Mouse (Mus musculus): ENCODE data around the gene Tenm2. TPM values are rescaled to one million over a fixed set of nuclear protein-coding genes. Genes with fewer than 3 reads are reported as not detected.

Gene Tenm2
- polyA plus RNA-seq, 1 experiment = not detected

- H3K4me3 ChIP-seq (ENCODE audit: insufficient read depth, low read length) = no peak overlapping the region
- no peaks in the 10 kb centered on the region for H3K4me1 ChIP-seq (ENCODE audit: control insufficient read depth, insufficient read depth, low read length)
- TF ChIP-seq CTCF (IDR thresholded peaks at IDR 0.05; ENCODE audit: low read depth, low read length) = no peak
- no peak for TF ChIP-seq POLR2A (IDR thresholded peaks at IDR 0.05; ENCODE audit: borderline replicate concordance, low read depth, low read length)
- H3K27ac ChIP-seq (ENCODE audit: insufficient read depth, low read depth, low read length) = no peak overlapping the region
Observed at GRCm38 (mm10) chr11:36053457-36053856, 1182.3 kb downstream of the Tenm2 start.

GRCm38 (mm10) chr11:36052598-36052997 is 1183.2 kb downstream of the Tenm2 start:
- no peak overlapping the region for H3K27ac ChIP-seq (ENCODE audit: insufficient read depth, low read depth, low read length)
- no peak for TF ChIP-seq POLR2A (IDR thresholded peaks at IDR 0.05; ENCODE audit: borderline replicate concordance, low read depth, low read length)
- no peak for TF ChIP-seq CTCF (IDR thresholded peaks at IDR 0.05; ENCODE audit: low read depth, low read length)
- no peak overlapping the region for H3K4me3 ChIP-seq (ENCODE audit: insufficient read depth, low read length)
- no peaks in the 10 kb centered on the region for H3K4me1 ChIP-seq (ENCODE audit: control insufficient read depth, insufficient read depth, low read length)

DNA sequence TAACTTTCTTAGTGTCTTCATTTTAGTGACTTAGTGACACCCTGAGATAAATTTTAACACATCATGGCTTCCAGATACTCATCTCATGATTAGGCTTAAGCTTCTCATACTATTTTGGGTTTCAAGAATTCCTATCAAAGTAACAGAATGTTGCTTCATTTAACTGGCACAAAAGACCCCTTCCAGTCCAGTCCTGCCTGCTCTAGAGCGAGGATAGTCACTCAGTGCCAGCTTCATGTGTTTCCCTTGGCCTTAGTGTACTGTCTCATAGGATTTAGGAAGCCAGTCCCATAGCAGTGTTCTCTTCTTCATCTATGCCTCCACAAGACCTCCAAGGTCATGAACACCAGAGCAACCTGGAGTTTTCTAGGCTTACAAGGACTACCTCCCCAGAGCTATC is 1183.7 kb downstream of the Tenm2 start:
- no peak for TF ChIP-seq CTCF (IDR thresholded peaks at IDR 0.05; ENCODE audit: low read depth, low read length)
- TF ChIP-seq POLR2A (IDR thresholded peaks at IDR 0.05; ENCODE audit: borderline replicate concordance, low read depth, low read length) = no peak
- no peaks in the 10 kb centered on the region for H3K4me1 ChIP-seq (ENCODE audit: control insufficient read depth, insufficient read depth, low read length)

GRCm38 (mm10) chr11:36049547-36049946 is 1186.2 kb downstream of the Tenm2 start:
- Histone ChIP-seq H3K4me1 (ENCODE audit: control insufficient read depth, insufficient read depth, low read length) (no peaks in the 10 kb centered on the region), H3K4me3 (ENCODE audit: insufficient read depth, low read length) (no peak overlapping the region), H3K27ac (ENCODE audit: insufficient read depth, low read depth, low read length) (no peak overlapping the region)
- TF ChIP-seq CTCF (IDR thresholded peaks at IDR 0.05; ENCODE audit: low read depth, low read length) (no peak), POLR2A (IDR thresholded peaks at IDR 0.05; ENCODE audit: borderline replicate concordance, low read depth, low read length) (no peak)

More for the DNA sequence above, 1183.7 kb downstream of the Tenm2 start:
- no peak overlapping the region for H3K4me3 ChIP-seq (ENCODE audit: insufficient read depth, low read length)
- no peak overlapping the region for H3K27ac ChIP-seq (ENCODE audit: insufficient read depth, low read depth, low read length)

GRCm38 (mm10) chr11:36045681-36046276 is 1190.0 kb downstream of the Tenm2 start:
- peak overlapping the region; percentile 43 for H3K4me3 ChIP-seq (ENCODE audit: insufficient read depth, low read length)
- TF ChIP-seq CTCF (IDR thresholded peaks at IDR 0.05; ENCODE audit: low read depth, low read length) (peak; percentile 85), POLR2A (IDR thresholded peaks at IDR 0.05; ENCODE audit: borderline replicate concordance, low read depth, low read length) (no peak)
- H3K27ac ChIP-seq (ENCODE audit: insufficient read depth, low read depth, low read length) = no peak overlapping the region
- no peaks in the 10 kb centered on the region for H3K4me1 ChIP-seq (ENCODE audit: control insufficient read depth, insufficient read depth, low read length)

- H3K4me3 ChIP-seq (ENCODE audit: insufficient read depth, low read length) = no peak overlapping the region
- no peak overlapping the region for H3K27ac ChIP-seq (ENCODE audit: insufficient read depth, low read depth, low read length)
- TF ChIP-seq POLR2A (IDR thresholded peaks at IDR 0.05; ENCODE audit: borderline replicate concordance, low read depth, low read length) = no peak
- TF ChIP-seq CTCF (IDR thresholded peaks at IDR 0.05; ENCODE audit: low read depth, low read length) = no peak
- H3K4me1 ChIP-seq (ENCODE audit: control insufficient read depth, insufficient read depth, low read length) = no peaks in the 10 kb centered on the region
Observed at GRCm38 (mm10) chr11:36041411-36041810, 1194.4 kb downstream of the Tenm2 start.

DNA sequence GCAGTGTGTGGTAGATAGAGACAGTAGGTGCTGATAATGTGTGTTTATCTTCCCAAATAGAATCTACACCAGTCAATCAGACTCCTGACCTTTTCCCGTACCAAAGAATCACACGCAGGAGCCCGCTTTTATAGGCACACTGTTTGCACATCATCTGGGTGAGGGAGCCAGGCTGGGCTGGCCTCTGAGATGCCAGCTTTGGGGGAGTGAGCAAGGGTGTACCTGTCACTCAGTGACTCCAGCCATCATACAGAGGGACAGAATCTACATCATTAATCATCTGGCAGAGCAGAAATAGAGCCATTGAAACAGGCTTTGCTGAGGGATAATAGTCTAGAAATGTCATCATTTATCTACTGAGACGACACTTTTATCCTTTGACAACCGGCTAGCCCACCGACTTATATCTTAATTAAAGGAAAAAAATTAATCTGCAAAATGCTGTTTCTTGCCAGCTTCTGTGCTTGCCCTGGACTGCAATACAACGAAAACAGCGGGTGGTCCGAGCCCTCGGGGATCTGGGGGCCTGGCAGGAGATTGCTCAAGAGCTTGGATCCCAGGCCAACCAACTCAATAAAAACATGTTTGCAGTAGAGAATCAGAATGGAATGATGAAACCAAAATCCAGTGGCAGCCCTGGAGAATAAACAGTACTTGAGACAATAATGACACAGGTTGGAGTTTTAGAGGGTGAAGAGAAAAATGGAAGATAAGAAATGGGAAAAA is 1195.1 kb downstream of the Tenm2 start:
- H3K4me1 ChIP-seq (ENCODE audit: control insufficient read depth, insufficient read depth, low read length) = no peaks in the 10 kb centered on the region
- TF ChIP-seq POLR2A (IDR thresholded peaks at IDR 0.05; ENCODE audit: borderline replicate concordance, low read depth, low read length) = no peak
- TF ChIP-seq CTCF (IDR thresholded peaks at IDR 0.05; ENCODE audit: low read depth, low read length) = no peak
- no peak overlapping the region for H3K27ac ChIP-seq (ENCODE audit: insufficient read depth, low read depth, low read length)
- no peak overlapping the region for H3K4me3 ChIP-seq (ENCODE audit: insufficient read depth, low read length)

DNA sequence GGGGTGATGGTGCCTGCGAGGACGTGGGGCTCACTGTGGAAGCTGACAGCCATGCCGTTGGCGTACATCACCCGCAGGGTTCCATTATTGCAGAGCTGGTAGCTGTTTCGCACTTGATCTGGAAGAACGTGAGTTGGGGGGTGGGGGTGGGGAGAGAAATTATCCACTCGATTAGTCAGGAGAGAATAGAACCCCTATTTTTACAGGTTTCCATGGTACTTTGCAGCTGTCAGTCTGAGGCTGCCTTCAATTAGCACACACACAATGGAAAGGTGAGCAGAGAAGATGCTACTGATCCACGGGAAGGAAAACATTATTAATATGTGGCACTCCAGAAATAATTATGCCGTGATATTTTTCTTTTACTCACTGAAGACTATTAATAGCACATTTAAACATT is 1195.9 kb downstream of the Tenm2 start:
- no peak for TF ChIP-seq CTCF (IDR thresholded peaks at IDR 0.05; ENCODE audit: low read depth, low read length)
- TF ChIP-seq POLR2A (IDR thresholded peaks at IDR 0.05; ENCODE audit: borderline replicate concordance, low read depth, low read length) = no peak
- Histone ChIP-seq H3K4me3 (ENCODE audit: insufficient read depth, low read length) (no peak overlapping the region), H3K27ac (ENCODE audit: insufficient read depth, low read depth, low read length) (no peak overlapping the region), H3K4me1 (ENCODE audit: control insufficient read depth, insufficient read depth, low read length) (no peaks in the 10 kb centered on the region)

DNA sequence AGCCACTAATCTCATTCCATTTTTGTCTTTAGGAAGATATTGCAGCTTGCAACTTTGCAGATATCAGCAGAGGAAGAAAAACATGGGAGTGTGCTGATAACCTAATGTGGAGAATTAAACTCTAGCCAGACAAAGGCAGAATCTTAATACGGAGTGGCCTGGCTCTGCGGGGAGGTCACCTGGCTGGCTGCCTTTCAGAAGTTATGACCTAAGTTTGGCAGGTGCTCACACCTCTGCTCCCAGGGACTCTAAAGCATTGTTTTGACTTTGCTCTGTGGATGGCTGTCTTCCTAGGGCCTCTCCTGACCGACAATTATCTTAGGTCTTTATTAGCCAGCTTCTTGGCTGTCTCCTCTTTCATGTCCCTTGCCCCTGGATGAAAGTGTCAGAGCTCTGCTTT is 1197.4 kb downstream of the Tenm2 start:
- TF ChIP-seq CTCF (IDR thresholded peaks at IDR 0.05; ENCODE audit: low read depth, low read length) = no peak
- no peak for TF ChIP-seq POLR2A (IDR thresholded peaks at IDR 0.05; ENCODE audit: borderline replicate concordance, low read depth, low read length)
- Histone ChIP-seq H3K27ac (ENCODE audit: insufficient read depth, low read depth, low read length) (no peak overlapping the region), H3K4me3 (ENCODE audit: insufficient read depth, low read length) (no peak overlapping the region), H3K4me1 (ENCODE audit: control insufficient read depth, insufficient read depth, low read length) (no peaks in the 10 kb centered on the region)

DNA sequence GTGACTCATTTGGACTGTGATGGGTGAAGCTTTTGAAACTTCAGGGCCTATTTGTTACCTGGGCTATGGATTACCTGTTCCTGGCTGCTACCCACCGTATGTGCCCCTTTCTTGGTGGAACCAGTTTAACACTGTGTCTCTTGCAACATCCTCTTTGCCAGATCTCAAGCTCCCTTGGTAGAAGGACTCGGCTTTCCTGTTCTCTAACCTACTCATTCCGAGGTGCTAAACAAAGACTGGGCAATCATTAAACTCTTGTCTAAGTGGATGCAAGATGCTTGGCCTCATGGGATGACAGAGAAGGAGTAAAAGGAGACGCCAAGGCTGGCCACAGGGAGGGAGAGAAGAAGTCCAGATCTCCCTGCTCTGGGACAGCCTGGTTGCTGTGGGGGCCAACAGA is 1198.5 kb downstream of the Tenm2 start:
- no peak overlapping the region for H3K27ac ChIP-seq (ENCODE audit: insufficient read depth, low read depth, low read length)
- TF ChIP-seq CTCF (IDR thresholded peaks at IDR 0.05; ENCODE audit: low read depth, low read length) = no peak
- no peak for TF ChIP-seq POLR2A (IDR thresholded peaks at IDR 0.05; ENCODE audit: borderline replicate concordance, low read depth, low read length)
- H3K4me1 ChIP-seq (ENCODE audit: control insufficient read depth, insufficient read depth, low read length) = no peaks in the 10 kb centered on the region
- H3K4me3 ChIP-seq (ENCODE audit: insufficient read depth, low read length) = no peak overlapping the region

All from bone marrow macrophage, adult 2 months (primary cell).